Comparison of ENCODE assay signal across 9 mouse cellular contexts in genomic region chr3:106940095-106940494, GRCm38 (mm10).
DNase-seq lines count a peak whose midpoint lies in the region; ATAC-seq and TF ChIP-seq lines count a peak whose summit lies in the region.
"Had no signal": no experiment of that assay in that cellular context is flagged by ENCODE, and none has a peak within 500 bp of the region (broad histone marks: within the 10 kb centered on the region; RNA-seq: fewer than 3 reads in every experiment).

No protein-coding gene starts in this region.

- TF ChIP-seq EP300 in CH12.LX (IDR thresholded peaks at IDR 0.05; ENCODE audit: low read length) = no peak

- TF ChIP-seq CTCF in CH12.LX (conservative IDR thresholded peaks at IDR 0.05 in 1 of 2, IDR thresholded peaks at IDR 0.05 in 1 of 2; ENCODE audit: low read depth in 2 of 2, low read length in 2 of 2) = peak; percentile 16 to 92; a peak in 2 of 4 replicates

- no peak overlapping the region for H3K4me2 ChIP-seq in hindbrain, embryonic 14.5 days (replicated peaks)
- no peak overlapping the region for H3K4me2 ChIP-seq in hindbrain, embryonic 16.5 days (ENCODE audit: low read length)
- no peak overlapping the region for H3K4me2 ChIP-seq in CH12.LX (ENCODE audit: insufficient read depth, low read depth, poor library complexity, severe bottlenecking)
- H3K4me2 ChIP-seq: embryonic facial prominence, embryonic 13.5 days had no signal

- WGBS in hindbrain, embryonic 14.5 days = 68% methylated on average over 3 of the region's 3 CpGs
- 62% methylated on average over 3 of the region's 3 CpGs for WGBS in hindbrain, embryonic 16.5 days
- WGBS in limb, embryonic 10.5 days = 73% methylated on average over 3 of the region's 3 CpGs

- dilution Hi-C loops in CH12.LX (cut with MboI; ENCODE audit: extremely low pct_ligation_motif_present, extremely low pct_unique_long_range_greater_than_20kb, low sequenced_read_pairs) = no loop called here

- in situ Hi-C loops in CH12.LX (cut with MboI; ENCODE audit: low pct_ligation_motif_present, low pct_unique_long_range_greater_than_20kb, low sequenced_read_pairs) = no loop called here

- no peaks in the 10 kb centered on the region for H3K36me3 ChIP-seq in hindbrain, embryonic 14.5 days (replicated peaks; ENCODE audit: control insufficient read depth, insufficient read depth)
- H3K36me3 ChIP-seq in hindbrain, embryonic 16.5 days (ENCODE audit: control insufficient read depth, insufficient read depth, low read length) = no peaks in the 10 kb centered on the region
- H3K36me3 ChIP-seq in CH12.LX (replicated peaks in 1 of 2; ENCODE audit: control insufficient read depth in 1 of 2, insufficient read depth in 1 of 2, low read length in 1 of 2) = no peaks in the 10 kb centered on the region
- H3K36me3 ChIP-seq in limb, embryonic 10.5 days = no peaks in the 10 kb centered on the region
- H3K36me3 ChIP-seq: embryonic facial prominence, embryonic 13.5 days had no signal

- no peak overlapping the region for H3K9ac ChIP-seq in hindbrain, embryonic 14.5 days
- no peak overlapping the region for H3K9ac ChIP-seq in hindbrain, embryonic 16.5 days (ENCODE audit: low read depth, low read length)
- no peak overlapping the region for H3K9ac ChIP-seq in CH12.LX (ENCODE audit: insufficient read depth, low read depth)
- H3K9ac ChIP-seq: embryonic facial prominence, embryonic 13.5 days had no signal

- H3K79me2 ChIP-seq in CH12.LX (replicated peaks; ENCODE audit: control insufficient read depth, extremely low read depth, insufficient read depth, poor library complexity, severe bottlenecking) = no peaks in the 10 kb centered on the region

- TF ChIP-seq RAD21 in CH12.LX (IDR thresholded peaks at IDR 0.05; ENCODE audit: low read depth, low read length) = peak; percentile 97

- no peaks in the 10 kb centered on the region for H3K27me3 ChIP-seq in hindbrain, embryonic 14.5 days (ENCODE audit: control insufficient read depth, insufficient read depth, low read length)
- no peaks in the 10 kb centered on the region for H3K27me3 ChIP-seq in hindbrain, embryonic 16.5 days (replicated peaks; ENCODE audit: control insufficient read depth, insufficient read depth, low read length)
- no peaks in the 10 kb centered on the region for H3K27me3 ChIP-seq in CH12.LX (replicated peaks)
- no peaks in the 10 kb centered on the region for H3K27me3 ChIP-seq in limb, embryonic 10.5 days (ENCODE audit: low read depth, poor library complexity, severe bottlenecking)
- H3K27me3 ChIP-seq: embryonic facial prominence, embryonic 13.5 days had no signal

- no peak overlapping the region for H3K27ac ChIP-seq in hindbrain, embryonic 14.5 days
- H3K27ac ChIP-seq in hindbrain, embryonic 16.5 days (ENCODE audit: low read depth, low read length) = no peak overlapping the region
- no peak overlapping the region for H3K27ac ChIP-seq in CH12.LX (ENCODE audit: insufficient read depth, low read depth)
- no peak overlapping the region for H3K27ac ChIP-seq in limb, embryonic 10.5 days
- H3K27ac ChIP-seq: embryonic facial prominence, embryonic 13.5 days had no signal

- H3K4me3 ChIP-seq in hindbrain, embryonic 14.5 days (replicated peaks; ENCODE audit: low read length) = no peak overlapping the region
- no peak overlapping the region for H3K4me3 ChIP-seq in hindbrain, embryonic 16.5 days (ENCODE audit: low read length)
- no peak overlapping the region for H3K4me3 ChIP-seq in CH12.LX (replicated peaks in 1 of 3; ENCODE audit: low read depth in 2 of 3, low read length in 2 of 3, poor library complexity in 1 of 3)
- H3K4me3 ChIP-seq in limb, embryonic 10.5 days = no peak overlapping the region
- H3K4me3 ChIP-seq: embryonic facial prominence, embryonic 13.5 days had no signal

- ATAC-seq in hindbrain, embryonic 14.5 days (ENCODE audit: low FRiP score) = no peak
- no peak for ATAC-seq in hindbrain, embryonic 16.5 days

- H3K4me1 ChIP-seq in hindbrain, embryonic 14.5 days (replicated peaks; ENCODE audit: control insufficient read depth, insufficient read depth, low read length) = no peaks in the 10 kb centered on the region
- H3K4me1 ChIP-seq in hindbrain, embryonic 16.5 days (ENCODE audit: control insufficient read depth, insufficient read depth, low read depth, low read length) = no peaks in the 10 kb centered on the region
- no peaks in the 10 kb centered on the region for H3K4me1 ChIP-seq in CH12.LX (ENCODE audit: control insufficient read depth in 1 of 2, insufficient read depth in 2 of 2)
- H3K4me1 ChIP-seq in limb, embryonic 10.5 days = no peaks in the 10 kb centered on the region
- H3K4me1 ChIP-seq: embryonic facial prominence, embryonic 13.5 days had no signal

- TF ChIP-seq POLR2A in CH12.LX (IDR thresholded peaks at IDR 0.05; ENCODE audit: low read depth, low read length) = no peak

- peak; percentile 58 for DNase-seq in hindbrain, embryonic 14.5 days (ENCODE audit: low spot score)
- DNase-seq in 416B (ENCODE audit: low read depth) (peak; percentile 73), CH12.LX (ENCODE audit: extremely low read depth) (peak; percentile 48)
- DNase-seq in layer of hippocampus, adult 9-11 months = peak; percentile 14
- DNase-seq in urinary bladder, adult 2 months (ENCODE audit: low spot score) = no peak
- no peak for DNase-seq in adrenal gland, postnatal 4 days (ENCODE audit: low spot score in 2 of 2)
- no peak for DNase-seq in limb, embryonic 10.5 days (ENCODE audit: low spot score)

- peaks cover 4% of the 10 kb centered on the region for H3K9me3 ChIP-seq in hindbrain, embryonic 14.5 days (ENCODE audit: control insufficient read depth, low read length)
- peaks cover 2% of the 10 kb centered on the region; the same call in 1 of the 2 replicates for H3K9me3 ChIP-seq in hindbrain, embryonic 16.5 days (ENCODE audit: control insufficient read depth, low read length)
- H3K9me3 ChIP-seq in CH12.LX (replicated peaks; ENCODE audit: low read length) = peaks cover 2% of the 10 kb centered on the region
- H3K9me3 ChIP-seq in limb, embryonic 10.5 days (replicated peaks) = no peaks in the 10 kb centered on the region

TF ChIP-seq in CH12.LX, 34 proteins besides CTCF, POLR2A, EP300 and RAD21:
- no peak for TF ChIP-seq PAX5 (IDR thresholded peaks at IDR 0.05; ENCODE audit: low read length)
- TF ChIP-seq JUN (IDR thresholded peaks at IDR 0.05; ENCODE audit: insufficient read depth, low read depth, low read length) = no peak
- 0 out of 2 replicates have a peak, but pooled peaks have one; percentile 22 for TF ChIP-seq IRF4 (IDR thresholded peaks at IDR 0.05; ENCODE audit: low read depth, low read length)
- peak; percentile 97 for TF ChIP-seq ZNF384 (IDR thresholded peaks at IDR 0.05; ENCODE audit: low read depth, low read length)
- TF ChIP-seq MEF2A (IDR thresholded peaks at IDR 0.05; ENCODE audit: borderline replicate concordance, low read depth, low read length) = no peak
- peak; percentile 73 for TF ChIP-seq ZC3H11A (IDR thresholded peaks at IDR 0.05; ENCODE audit: low read depth, low read length)
- TF ChIP-seq MXI1 (IDR thresholded peaks at IDR 0.05; ENCODE audit: low read depth, low read length) = no peak
- TF ChIP-seq USF2 (conservative IDR thresholded peaks at IDR 0.05; ENCODE audit: low read depth, low read length) = no peak
- peak; percentile 93 for TF ChIP-seq SMC3 (IDR thresholded peaks at IDR 0.05; ENCODE audit: low read depth, low read length)
- TF ChIP-seq BHLHE40 (IDR thresholded peaks at IDR 0.05; ENCODE audit: low read depth, low read length) = no peak
- TF ChIP-seq MAFK (IDR thresholded peaks at IDR 0.05; ENCODE audit: insufficient replicate concordance, low read length) = no peak
- peak; percentile 77 for TF ChIP-seq MYC (IDR thresholded peaks at IDR 0.05; ENCODE audit: low read depth, low read length)

Comparison
In these comparisons a context has a peak if more than half of its experiments do, and no peak if none do; other contexts are left out.
1. DNase-seq: peak in hindbrain, embryonic 14.5 days (single experiment), 416B (single experiment), CH12.LX (single experiment) and layer of hippocampus, adult 9-11 months (single experiment); none in urinary bladder, adult 2 months (single experiment), adrenal gland, postnatal 4 days (0 of 2) and limb, embryonic 10.5 days (single experiment).